Comparison of ENCODE assay signal across 10 mouse cellular contexts in genomic region chr17:63937886-63938285, GRCm38 (mm10).
DNase-seq lines count a peak whose midpoint lies in the region; ATAC-seq and TF ChIP-seq lines count a peak whose summit lies in the region.
"Had no signal": no experiment of that assay in that cellular context is flagged by ENCODE, and none has a peak within 500 bp of the region (broad histone marks: within the 10 kb centered on the region; RNA-seq: fewer than 3 reads in every experiment).

No protein-coding gene starts in this region.

- no peaks in the 10 kb centered on the region for H3K4me1 ChIP-seq in heart, embryonic 13.5 days
- peaks cover 0 to 3% of the 10 kb centered on the region in 2 experiments; a peak in 1 of 4 replicates for H3K4me1 ChIP-seq in ES-E14 (ENCODE audit: control insufficient read depth in 2 of 2, insufficient read depth in 2 of 2, low read length in 2 of 2, poor library complexity in 1 of 2)
- no peaks in the 10 kb centered on the region for H3K4me1 ChIP-seq in embryonic facial prominence, embryonic 11.5 days (ENCODE audit: control insufficient read depth, insufficient read depth, low read length)
- H3K4me1 ChIP-seq: intestine, embryonic 15.5 days had no signal

- no peak for DNase-seq in heart, postnatal 25 days (ENCODE audit: low spot score)
- peak; percentile 21 for DNase-seq in ES-E14 (ENCODE audit: low read depth, low spot score)
- DNase-seq in embryonic facial prominence, embryonic 11.5 days (ENCODE audit: low spot score): peak; percentile 10
- DNase-seq in kidney, postnatal 36 days: peak; percentile 22 to 37
- no peak for DNase-seq in right cerebral cortex, adult 2 months (ENCODE audit: low spot score in 2 of 2)
- DNase-seq in natural killer cell, adult 2 months (ENCODE audit: low spot score in 2 of 2): no peak
- DNase-seq: gastrocnemius, postnatal 10 days; thymus, postnatal 36 days had no signal

- in situ Hi-C loops in ES-E14 (cut with MboI; ENCODE audit: low sequenced_read_pairs in 2 of 2, unreplicated experiment in 2 of 2): no loop called here

- peak overlapping the region; percentile 37; the same call in 1 of the 2 replicates for H3K4me2 ChIP-seq in heart, embryonic 13.5 days
- H3K4me2 ChIP-seq in embryonic facial prominence, embryonic 11.5 days (ENCODE audit: low read depth, low read length): no peak overlapping the region
- H3K4me2 ChIP-seq: intestine, embryonic 15.5 days had no signal

- ATAC-seq in heart, embryonic 13.5 days (ENCODE audit: extremely low read depth, insufficient number of reproducible peaks, low FRiP score, low TSS enrichment): no peak
- no peak for ATAC-seq in embryonic facial prominence, embryonic 11.5 days (replicated peaks; ENCODE audit: insufficient number of reproducible peaks, low FRiP score, low TSS enrichment, low read depth)
- ATAC-seq: intestine, embryonic 15.5 days had no signal

- H3K4me3 ChIP-seq in heart, embryonic 13.5 days: no peak overlapping the region
- H3K4me3 ChIP-seq in ES-E14 (ENCODE audit: insufficient read depth in 1 of 2, low read depth in 1 of 2, low read length in 2 of 2, poor library complexity in 1 of 2, severe bottlenecking in 1 of 2): peak overlapping the region; percentile 13 to 43; a peak in 1 of 4 replicates
- no peak overlapping the region for H3K4me3 ChIP-seq in embryonic facial prominence, embryonic 11.5 days (ENCODE audit: low read depth, low read length)
- H3K4me3 ChIP-seq: intestine, embryonic 15.5 days had no signal

- no peak overlapping the region for H3K27ac ChIP-seq in heart, embryonic 13.5 days (replicated peaks)
- no peak overlapping the region for H3K27ac ChIP-seq in ES-E14 (ENCODE audit: insufficient read depth, low read depth, low read length, poor library complexity, severe bottlenecking)
- H3K27ac ChIP-seq in embryonic facial prominence, embryonic 11.5 days (replicated peaks; ENCODE audit: low read depth, low read length): no peak overlapping the region
- H3K27ac ChIP-seq: intestine, embryonic 15.5 days had no signal

- H3K27me3 ChIP-seq in heart, embryonic 13.5 days (replicated peaks): no peaks in the 10 kb centered on the region
- no peaks in the 10 kb centered on the region for H3K27me3 ChIP-seq in embryonic facial prominence, embryonic 11.5 days (ENCODE audit: control insufficient read depth, insufficient read depth, low read length)
- H3K27me3 ChIP-seq: intestine, embryonic 15.5 days had no signal

- intact Hi-C loops in heart, postnatal 25 days (cut with DNase I): no loop called here

- H3K9me3 ChIP-seq in heart, embryonic 13.5 days: no peaks in the 10 kb centered on the region
- no peaks in the 10 kb centered on the region for H3K9me3 ChIP-seq in ES-E14 (ENCODE audit: control insufficient read depth, insufficient read depth, low read depth, low read length)
- H3K9me3 ChIP-seq in embryonic facial prominence, embryonic 11.5 days (replicated peaks; ENCODE audit: control insufficient read depth, low read length): no peaks in the 10 kb centered on the region
- H3K9me3 ChIP-seq: intestine, embryonic 15.5 days had no signal

- WGBS in heart, embryonic 13.5 days: 55% methylated on average over 18 of the region's 18 CpGs
- 47% methylated on average over 18 of the region's 18 CpGs for WGBS in embryonic facial prominence, embryonic 11.5 days

- H3K36me3 ChIP-seq in heart, embryonic 13.5 days: peaks cover 25% of the 10 kb centered on the region
- H3K36me3 ChIP-seq in ES-E14 (ENCODE audit: control insufficient read depth, insufficient read depth, low read length, poor library complexity, severe bottlenecking): peaks cover 3% of the 10 kb centered on the region; the same call in 1 of the 2 replicates
- H3K36me3 ChIP-seq in embryonic facial prominence, embryonic 11.5 days (replicated peaks; ENCODE audit: control insufficient read depth, insufficient read depth, low read depth, low read length): no peaks in the 10 kb centered on the region
- H3K36me3 ChIP-seq: intestine, embryonic 15.5 days had no signal

- H3K9ac ChIP-seq in heart, embryonic 13.5 days: no peak overlapping the region
- H3K9ac ChIP-seq in ES-E14 (ENCODE audit: insufficient read depth, low read depth, low read length, poor library complexity, severe bottlenecking): peak overlapping the region; percentile 12; the same call in 1 of the 2 replicates
- H3K9ac ChIP-seq in embryonic facial prominence, embryonic 11.5 days (replicated peaks; ENCODE audit: low read length): no peak overlapping the region
- H3K9ac ChIP-seq: intestine, embryonic 15.5 days had no signal

TF ChIP-seq in ES-E14, 5 proteins besides CTCF, POLR2A, EP300 and RAD21:
- TF ChIP-seq MAFK (IDR thresholded peaks at IDR 0.05; ENCODE audit: insufficient read depth, low read depth, low read length): no peak
- no peak for TF ChIP-seq CHD2 (IDR thresholded peaks at IDR 0.05; ENCODE audit: low read depth, low read length)
- no peak for TF ChIP-seq ZNF384 (IDR thresholded peaks at IDR 0.05; ENCODE audit: low read depth, low read length)

Comparison
In these comparisons a context has a peak if more than half of its experiments do, and no peak if none do; other contexts are left out.
1. H3K4me3 ChIP-seq: peak in ES-E14 (2 of 2); none in heart, embryonic 13.5 days (single experiment) and embryonic facial prominence, embryonic 11.5 days (single experiment).
2. DNase-seq: peak in ES-E14 (single experiment), embryonic facial prominence, embryonic 11.5 days (single experiment) and kidney, postnatal 36 days (2 of 2); none in heart, postnatal 25 days (single experiment), right cerebral cortex, adult 2 months (0 of 2) and natural killer cell, adult 2 months (0 of 2).